Mouse (Mus musculus) limb, embryonic 14.5 days (tissue): ENCODE measurements around the gene Six1. TPM values are rescaled to one million over a fixed set of nuclear protein-coding genes. Genes with fewer than 3 reads are reported as not detected.

Source experiments
- ATAC-seq: fragments of 200-750 bp; cut with Nextera tagmentation; 2 replicates; pipeline ENCODE4 v1.8.0; 2017; ENCODE audit warnings: low read depth, moderate number of reproducible peaks, moderate TSS enrichment; ENCODE audit not compliant: low FRiP score
- DNase-seq: peaks from one replicate; pipeline ENCODE4 v3.0.0-alpha.2; 2015; ENCODE audit warnings: low spot score
- H3K27ac ChIP-seq: fragments of 300-500 bp; sonication (generic); replicated peaks from 2 replicates; pipeline ENCODE4 v1.5.1; 2014; ENCODE audit warnings: low read depth, mild to moderate bottlenecking, low read length, moderate library complexity, mixed read lengths
- H3K27me3 ChIP-seq: fragments of 300-500 bp; sonication (generic); 2 replicates; pipeline ENCODE4 v1.6.1; 2014; ENCODE audit warnings: low read length, mixed read lengths; ENCODE audit not compliant: control insufficient read depth, insufficient read depth
- H3K36me3 ChIP-seq: fragments of 300-500 bp; sonication (generic); 2 replicates; pipeline ENCODE4 v1.6.1; 2014; ENCODE audit warnings: mild to moderate bottlenecking, low read length, moderate library complexity, mixed read lengths; ENCODE audit not compliant: control insufficient read depth, insufficient read depth
- H3K4me1 ChIP-seq: fragments of 300-500 bp; sonication (generic); 2 replicates; pipeline ENCODE4 v1.6.1; 2014; ENCODE audit warnings: antibody characterized with exemption, low read length, mixed read lengths; ENCODE audit not compliant: control insufficient read depth, insufficient read depth
- H3K4me2 ChIP-seq: fragments of 300-500 bp; sonication (generic); replicated peaks from 2 replicates; pipeline ENCODE4 v1.6.1; 2014; ENCODE audit warnings: low read depth, mild to moderate bottlenecking, low read length, moderate library complexity; ENCODE audit not compliant: severe bottlenecking
- H3K4me3 ChIP-seq: fragments of 300-500 bp; sonication (generic); replicated peaks from 2 replicates; pipeline ENCODE4 v1.5.1; 2014; ENCODE audit warnings: low read length
- H3K9ac ChIP-seq: fragments of 300-500 bp; sonication (generic); 2 replicates; pipeline ENCODE4 v1.6.1; 2014; ENCODE audit warnings: mild to moderate bottlenecking, low read depth, low read length, moderate library complexity; ENCODE audit not compliant: severe bottlenecking
- H3K9me3 ChIP-seq: fragments of 300-500 bp; sonication (generic); 2 replicates; pipeline ENCODE4 v1.6.1; 2016; ENCODE audit warnings: low read length; ENCODE audit not compliant: control insufficient read depth
- POLR2A ChIP-seq: fragments of 200-500 bp; IDR thresholded peaks from 2 replicates; pipeline ENCODE4 v1.8.0; 2012; ENCODE audit warnings: inconsistent platforms, mild to moderate bottlenecking, moderate library complexity, borderline replicate concordance; ENCODE audit not compliant: insufficient read depth, insufficient read length; ENCODE audit errors: extremely low read depth
- WGBS: fragments of 180-500 bp; shearing (Covaris S2); extraction: QIAGEN DNeasy Blood & Tissue Kit; methylation state at CpG from one replicate; pipeline ENCODE4 v1.1.7; 2014; 5-methylcytosine and 5-hydroxymethylcytosine counted together
- polyA plus RNA-seq, 2 experiments: library from polyadenylated mRNA; depleted of rRNA in 1 of 2; stranded (reverse) in 1 of 2; unstranded in 1 of 2; fragments of >200 nt; fragmentation: Nextera tagmentation in 1 of 2; extraction: Ambion mirVana in 1 of 2; gene quantifications; 2 replicates each; pipeline versions ENCODE4 v1.2.1 to v1.2.3; 2012 to 2014

Six1 gene
- polyA plus RNA-seq, 2 experiments, result 37.6 to 44.6 TPM

DNA sequence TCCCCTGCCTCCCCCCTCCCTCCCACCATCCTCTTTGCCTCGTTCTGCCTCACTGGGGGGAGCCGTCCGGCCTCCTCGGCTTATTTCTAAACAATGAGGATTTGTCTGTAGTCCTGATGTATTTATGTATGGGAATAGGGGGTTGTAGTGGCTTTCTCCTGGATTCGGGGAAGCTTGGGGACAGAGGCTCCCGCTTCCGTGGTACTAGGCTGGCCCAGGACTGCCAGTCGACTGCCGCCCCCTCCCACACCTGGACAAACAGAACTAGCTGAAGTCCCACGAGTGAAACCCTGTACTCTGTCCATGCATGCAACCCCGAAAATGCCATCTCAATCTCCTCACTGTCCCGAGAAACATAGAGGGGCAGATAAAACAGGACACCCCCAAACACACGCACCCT lies 3.4 kb downstream of the Six1 start:
- H3K4me1 ChIP-seq, result peaks cover 21% of the 10 kb centered on the region
- WGBS, result 5% methylated on average over 13 of the region's 13 CpGs
- DNase-seq (no peak), ATAC-seq (no peak)
- no peak overlapping the region for H3K27ac ChIP-seq
- H3K27me3 ChIP-seq, result peaks cover 76% of the 10 kb centered on the region
- no peak overlapping the region for H3K9ac ChIP-seq
- no peaks in the 10 kb centered on the region for H3K9me3 ChIP-seq
- H3K4me2 ChIP-seq, result no peak overlapping the region
- no peaks in the 10 kb centered on the region for H3K36me3 ChIP-seq
- H3K4me3 ChIP-seq, result 0 out of 2 replicates have a peak overlapping the region, but pooled peaks have one; percentile 0
- TF ChIP-seq POLR2A, result no peak

DNA sequence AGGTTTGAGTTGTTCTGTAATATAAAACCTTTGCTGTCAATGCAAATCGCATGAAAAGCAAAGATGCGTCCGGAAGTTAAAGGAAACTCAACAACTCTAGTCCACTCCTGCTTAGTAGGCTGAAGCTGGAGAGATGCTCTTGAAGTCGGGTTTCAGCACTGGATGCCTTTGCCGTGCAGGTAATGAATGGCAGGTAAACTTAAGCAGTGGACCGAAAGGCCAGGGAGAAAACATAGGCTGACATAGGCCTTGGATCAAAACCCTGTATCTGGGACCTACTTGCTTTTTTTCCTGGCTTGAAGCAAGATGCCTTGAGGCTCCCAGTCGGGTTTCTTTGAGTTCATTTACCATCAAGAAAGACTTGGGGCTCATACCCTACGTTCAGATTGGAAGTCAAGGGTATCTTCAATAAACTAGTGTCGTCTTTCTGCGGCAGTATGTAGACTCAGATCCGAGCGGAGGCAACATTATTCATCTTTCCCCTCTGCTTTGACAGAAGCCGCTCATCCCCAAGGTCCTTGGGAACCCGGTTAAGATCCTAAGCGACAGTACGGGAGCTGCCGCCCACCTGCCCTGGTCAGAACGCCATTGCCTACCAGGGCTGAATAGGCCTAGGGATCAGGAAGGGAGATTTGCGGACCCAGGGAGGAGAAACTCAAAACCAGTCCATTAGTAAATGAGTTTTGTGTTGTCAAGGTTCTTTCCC lies 4.0 kb downstream of the Six1 start:
- H3K36me3 ChIP-seq, result no peaks in the 10 kb centered on the region
- TF ChIP-seq POLR2A, result no peak
- H3K27ac ChIP-seq, result no peak overlapping the region
- peaks cover 71% of the 10 kb centered on the region for H3K27me3 ChIP-seq
- WGBS, result 12% methylated on average over 19 of the region's 19 CpGs
- no peak for ATAC-seq
- no peak overlapping the region for H3K4me2 ChIP-seq
- no peaks in the 10 kb centered on the region for H3K9me3 ChIP-seq
- no peak overlapping the region for H3K9ac ChIP-seq
- peaks cover 21% of the 10 kb centered on the region for H3K4me1 ChIP-seq
- H3K4me3 ChIP-seq, result no peak overlapping the region
- DNase-seq, result no peak

DNA sequence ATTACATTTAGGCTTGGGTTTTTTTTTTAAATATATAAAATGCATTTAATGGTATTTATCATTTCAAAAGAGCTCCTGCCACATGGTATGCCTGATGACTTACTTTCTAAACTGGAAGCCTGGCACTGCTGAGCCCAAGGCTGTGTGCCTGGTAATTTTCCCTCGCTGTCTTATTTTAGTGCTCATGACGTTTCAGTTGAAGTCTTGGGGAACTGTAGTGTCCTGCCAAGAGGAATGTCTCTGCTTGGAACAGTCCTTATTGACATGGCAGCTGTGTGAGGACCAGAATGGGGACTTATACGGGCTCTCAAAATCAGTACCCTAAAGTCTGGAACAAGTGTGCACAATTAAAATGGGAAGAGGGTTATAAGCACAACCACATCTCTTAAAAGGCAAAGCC lies 5.2 kb downstream of the Six1 start:
- no peak overlapping the region for H3K4me3 ChIP-seq
- H3K4me1 ChIP-seq, result peaks cover 14% of the 10 kb centered on the region
- 4% methylated on average over 3 of the region's 3 CpGs for WGBS
- no peaks in the 10 kb centered on the region for H3K36me3 ChIP-seq
- no peak overlapping the region for H3K27ac ChIP-seq
- no peak for TF ChIP-seq POLR2A
- no peak overlapping the region for H3K9ac ChIP-seq
- ATAC-seq (no peak), DNase-seq (no peak)
- no peak overlapping the region for H3K4me2 ChIP-seq
- peaks cover 74% of the 10 kb centered on the region for H3K27me3 ChIP-seq
- H3K9me3 ChIP-seq, result no peaks in the 10 kb centered on the region

DNA sequence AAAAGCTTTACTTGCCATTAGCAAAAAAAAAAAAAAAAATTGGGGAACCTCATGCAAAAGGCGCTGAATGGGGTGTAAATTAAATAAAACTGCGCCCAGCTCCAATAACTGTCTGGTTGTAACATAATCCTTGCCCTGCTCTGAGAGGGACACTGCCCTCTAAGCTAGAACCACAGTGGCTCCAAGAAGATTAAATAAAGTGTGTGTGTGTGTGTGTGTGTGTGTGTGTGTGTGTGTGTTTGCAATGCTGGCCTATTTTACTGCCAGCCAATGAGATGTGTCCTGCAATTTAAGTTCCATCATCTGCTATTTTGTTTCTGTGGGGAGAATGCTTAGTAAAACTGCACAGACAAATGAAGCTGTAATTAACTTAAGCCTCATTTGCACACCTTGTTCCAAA lies 6.1 kb downstream of the Six1 start:
- Histone ChIP-seq H3K27ac (no peak overlapping the region), H3K4me1 (peaks cover 6% of the 10 kb centered on the region), H3K36me3 (no peaks in the 10 kb centered on the region), H3K27me3 (peaks cover 79% of the 10 kb centered on the region), H3K9ac (no peak overlapping the region), H3K9me3 (no peaks in the 10 kb centered on the region), H3K4me2 (no peak overlapping the region), H3K4me3 (no peak overlapping the region)
- WGBS, result 19% methylated on average over 2 of the region's 2 CpGs
- ATAC-seq (no peak), DNase-seq (no peak)
- no peak for TF ChIP-seq POLR2A

DNA sequence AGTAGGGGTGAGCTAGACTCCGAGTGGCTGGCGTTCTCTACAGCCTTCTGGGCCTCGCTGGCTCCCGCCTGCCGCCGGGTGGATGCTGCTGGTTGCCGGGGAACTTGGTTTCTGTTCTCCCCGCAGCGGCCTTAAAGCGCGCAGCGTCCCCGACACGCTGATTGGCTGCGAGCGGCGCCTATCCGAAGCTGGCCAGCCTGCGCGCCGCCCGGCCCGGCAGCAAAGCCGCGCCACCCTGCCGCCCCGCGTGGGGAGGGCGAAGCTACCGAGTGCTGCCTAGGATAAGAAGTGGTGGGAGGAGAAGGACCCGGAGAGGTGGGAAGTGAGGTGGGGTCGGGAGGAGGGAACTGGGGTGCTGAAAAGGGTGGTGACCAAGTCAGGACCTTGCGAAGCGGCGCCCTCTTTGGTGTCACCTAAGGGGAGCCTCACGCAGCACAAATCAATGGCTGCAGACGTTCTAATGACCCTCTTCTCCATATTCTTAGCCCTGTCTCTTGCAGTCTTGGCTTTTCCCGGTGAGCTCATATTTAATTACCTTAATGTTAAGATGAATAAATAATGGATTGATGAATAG lies 7.0 kb downstream of the Six1 start:
- Histone ChIP-seq H3K4me1 (no peaks in the 10 kb centered on the region; the same call in 1 of the 2 replicates), H3K27me3 (peaks cover 77% of the 10 kb centered on the region), H3K9ac (peak overlapping the region; percentile 90), H3K4me2 (peak overlapping the region; percentile 76), H3K27ac (peak overlapping the region; percentile 81), H3K36me3 (no peaks in the 10 kb centered on the region), H3K9me3 (no peaks in the 10 kb centered on the region), H3K4me3 (peak overlapping the region; percentile 66)
- ATAC-seq, result peak; percentile 88
- peak; percentile 86 for DNase-seq
- WGBS, result under 1% methylated on average over 32 of the region's 38 CpGs
- TF ChIP-seq POLR2A, result 0 out of 2 replicates have a peak, but pooled peaks have one; percentile 48
